Mouse (Mus musculus) hindbrain, postnatal 0 days (tissue): ENCODE results near the gene Tuba8. TPM values are rescaled to one million over a fixed set of nuclear protein-coding genes. Genes with fewer than 3 reads are reported as not detected.

ENCODE experiments used
- ATAC-seq: fragments of 200-750 bp; cut with Nextera tagmentation; 2 replicates; pipeline ENCODE4 v1.8.0; 2017; ENCODE audit warnings: mild to moderate bottlenecking, moderate TSS enrichment, moderate library complexity
- DNase-seq: peaks from one replicate; pipeline ENCODE4 v3.0.0-alpha.2; 2015; ENCODE audit warnings: low spot score
- H3K27ac ChIP-seq: fragments of 300-500 bp; sonication (generic); 2 replicates; pipeline ENCODE4 v1.5.1; 2014; ENCODE audit warnings: mild to moderate bottlenecking
- H3K27me3 ChIP-seq: fragments of 300-500 bp; sonication (generic); 2 replicates; pipeline ENCODE4 v1.6.1; 2014; ENCODE audit warnings: low read length, mixed read lengths; ENCODE audit not compliant: insufficient read depth
- H3K36me3 ChIP-seq: fragments of 300-500 bp; sonication (generic); 2 replicates; pipeline ENCODE4 v1.6.1; 2014; ENCODE audit warnings: low read length, mixed read lengths; ENCODE audit not compliant: insufficient read depth
- H3K4me1 ChIP-seq: fragments of 300-500 bp; sonication (generic); 2 replicates; pipeline ENCODE4 v1.6.1; 2014; ENCODE audit warnings: antibody characterized with exemption, low read length, mixed read lengths; ENCODE audit not compliant: insufficient read depth
- H3K4me2 ChIP-seq: fragments of 300-500 bp; sonication (generic); 2 replicates; pipeline ENCODE4 v1.6.1; 2014; ENCODE audit warnings: low read depth, mild to moderate bottlenecking, low read length, moderate library complexity, mixed read lengths
- H3K4me3 ChIP-seq: fragments of 300-500 bp; sonication (generic); 2 replicates; pipeline ENCODE4 v1.5.1; 2014; ENCODE audit warnings: low read length
- H3K9ac ChIP-seq: fragments of 300-500 bp; sonication (generic); replicated peaks from 2 replicates; pipeline ENCODE4 v1.6.1; 2014; ENCODE audit warnings: mild to moderate bottlenecking, low read length, moderate library complexity, mixed read lengths
- H3K9me3 ChIP-seq: fragments of 300-500 bp; sonication (generic); 2 replicates; pipeline ENCODE4 v1.6.1; 2016; ENCODE audit warnings: low read length, mixed read lengths
- CTCF ChIP-seq: IDR thresholded peaks from 2 replicates; pipeline ENCODE4 v1.5.1; 2016; ENCODE audit warnings: antibody characterized with exemption, control low read depth, low read depth
- WGBS: fragments of 180-500 bp; shearing (Covaris S2); extraction: QIAGEN DNeasy Blood & Tissue Kit; methylation state at CpG from one replicate; pipeline ENCODE4 v1.1.7; 2014; 5-methylcytosine and 5-hydroxymethylcytosine counted together
- polyA plus RNA-seq: library from polyadenylated mRNA; unstranded; fragments of >200 nt; fragmentation: Nextera tagmentation; extraction: Ambion mirVana; gene quantifications from 2 replicates; pipeline ENCODE4 v1.2.1, GENCODE M21; 2015
- total RNA-seq: library from RNA; depleted of rRNA; stranded (reverse); fragments of >200 nt; gene quantifications from 2 replicates; pipeline ENCODE4 v1.2.3, GENCODE M21; 2014

Tuba8 gene
- total and polyA plus RNA-seq, 2 experiments from 2014 or later, result 2.0 to 3.6 TPM

DNA sequence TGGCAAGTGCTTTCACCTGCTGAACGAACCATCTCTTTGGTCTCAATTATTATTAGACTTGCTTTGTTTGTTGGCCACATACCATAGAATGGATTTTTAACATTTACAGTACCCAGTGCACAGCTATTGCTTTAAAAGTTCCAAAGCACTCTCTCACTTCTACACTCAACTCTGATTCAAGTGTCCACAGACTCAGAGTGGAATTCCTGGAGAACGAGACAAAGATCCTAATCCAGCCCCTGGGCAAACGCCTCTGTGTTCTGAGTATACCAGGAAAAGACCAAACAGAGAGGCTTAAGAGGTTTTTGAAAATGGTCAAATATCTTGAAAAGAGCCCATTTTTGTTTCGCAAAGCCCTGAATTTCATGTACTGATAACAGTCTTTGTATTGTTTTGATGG is 2.5 kb downstream of the Tuba8 start:
- H3K4me3 ChIP-seq, result no peak overlapping the region
- TF ChIP-seq CTCF, result no peak
- H3K9ac ChIP-seq, result no peak overlapping the region
- H3K9me3 ChIP-seq, result no peaks in the 10 kb centered on the region
- no peak for ATAC-seq
- H3K4me2 ChIP-seq, result no peak overlapping the region
- H3K4me1 ChIP-seq, result peaks cover 4% of the 10 kb centered on the region; the same call in 1 of the 2 replicates
- H3K27ac ChIP-seq, result no peak overlapping the region
- DNase-seq, result no peak
- 0 out of 2 replicates have a peak, but pooled peaks cover 8% of the 10 kb centered on the region for H3K27me3 ChIP-seq
- H3K36me3 ChIP-seq, result no peaks in the 10 kb centered on the region
- WGBS, result 87% methylated on average over 4 of the region's 4 CpGs

DNA sequence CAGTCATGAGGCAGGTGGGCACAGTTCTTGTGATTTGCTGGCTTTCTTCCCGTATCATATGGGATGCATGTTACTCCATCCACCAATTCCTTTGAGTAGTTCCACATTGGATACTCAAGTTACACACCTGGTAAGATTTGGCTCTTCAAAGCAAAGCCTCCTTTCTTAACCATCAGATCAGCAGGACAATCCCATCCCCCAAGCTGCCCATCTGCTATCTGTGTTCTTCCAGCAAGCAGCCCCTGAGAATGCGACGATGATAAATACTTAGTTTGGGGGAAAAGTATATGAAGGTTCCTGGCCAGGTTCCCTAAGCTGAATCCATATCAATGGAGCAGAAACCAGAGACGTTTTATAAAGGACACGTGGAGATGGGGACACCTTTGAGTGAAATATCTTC is 3.7 kb downstream of the Tuba8 start:
- no peak for TF ChIP-seq CTCF
- no peak for DNase-seq
- Histone ChIP-seq H3K27me3 (0 out of 2 replicates have a peak, but pooled peaks cover 8% of the 10 kb centered on the region), H3K27ac (no peak overlapping the region), H3K36me3 (no peaks in the 10 kb centered on the region), H3K9ac (no peak overlapping the region), H3K4me1 (peaks cover 4% of the 10 kb centered on the region; the same call in 1 of the 2 replicates), H3K9me3 (no peaks in the 10 kb centered on the region), H3K4me3 (no peak overlapping the region), H3K4me2 (no peak overlapping the region)
- 81% methylated on average over 5 of the region's 5 CpGs for WGBS
- ATAC-seq, result no peak

DNA sequence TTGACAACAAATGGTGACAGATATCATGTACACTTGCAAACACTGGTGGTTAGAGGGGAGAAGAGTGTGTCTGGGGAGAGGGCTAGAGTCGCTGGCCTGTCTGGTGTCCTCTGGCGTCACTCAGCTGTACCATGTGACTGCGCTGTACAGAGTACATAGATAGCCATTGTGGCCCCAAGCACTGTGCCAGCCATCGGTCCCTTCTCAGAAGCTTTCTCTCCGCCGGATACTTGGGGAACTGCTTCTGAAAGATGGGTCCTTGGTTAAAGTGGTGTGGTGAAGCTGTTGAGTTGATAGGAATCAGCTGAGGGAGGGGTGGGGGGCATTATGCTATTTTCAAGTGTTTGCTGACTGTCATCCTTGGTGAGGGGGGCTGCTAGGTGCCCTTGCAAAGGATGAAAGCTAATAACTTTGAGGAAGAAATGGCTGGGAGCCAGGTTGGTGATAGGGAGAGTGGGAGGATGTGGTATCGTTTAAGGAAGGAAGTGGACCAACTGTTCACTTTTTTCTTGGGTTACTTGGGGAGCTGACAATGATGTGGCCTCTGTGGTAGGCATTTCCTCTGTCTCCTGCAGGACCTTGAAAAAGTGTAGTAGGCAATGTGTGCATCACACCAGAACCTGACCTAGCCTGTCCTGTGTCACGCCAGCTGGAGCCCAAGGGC is 4.3 kb downstream of the Tuba8 start:
- no peaks in the 10 kb centered on the region for H3K9me3 ChIP-seq
- H3K4me3 ChIP-seq, result no peak overlapping the region
- DNase-seq (no peak), ATAC-seq (no peak)
- H3K27ac ChIP-seq, result no peak overlapping the region
- H3K27me3 ChIP-seq, result 0 out of 2 replicates have a peak, but pooled peaks cover 4% of the 10 kb centered on the region
- TF ChIP-seq CTCF, result no peak
- no peak overlapping the region for H3K9ac ChIP-seq
- WGBS, result 88% methylated on average over 8 of the region's 8 CpGs
- no peak overlapping the region for H3K4me2 ChIP-seq
- no peaks in the 10 kb centered on the region for H3K36me3 ChIP-seq
- peaks cover 4% of the 10 kb centered on the region; the same call in 1 of the 2 replicates for H3K4me1 ChIP-seq

DNA sequence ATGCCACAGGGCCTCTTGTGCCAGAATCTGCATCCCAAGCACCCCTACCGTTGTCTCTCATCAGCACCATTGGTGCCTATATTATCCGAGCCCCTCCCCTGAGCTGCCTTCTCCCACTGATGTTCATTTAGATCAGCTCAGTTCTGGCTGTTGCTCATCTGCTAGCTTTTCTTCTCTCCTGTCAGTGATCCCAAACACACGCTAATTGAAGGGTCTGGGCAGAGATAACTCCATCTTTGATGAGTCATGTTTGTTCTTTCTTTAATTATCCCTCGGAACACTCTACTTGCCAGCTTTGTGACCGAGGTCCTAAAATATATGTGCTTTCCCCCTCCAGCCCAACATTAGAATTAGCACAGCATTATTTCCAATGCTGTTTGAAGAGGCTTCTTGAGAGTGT is 4.8 kb downstream of the Tuba8 start:
- Histone ChIP-seq H3K27ac (no peak overlapping the region), H3K4me2 (no peak overlapping the region), H3K27me3 (no peaks in the 10 kb centered on the region), H3K9me3 (no peaks in the 10 kb centered on the region), H3K9ac (no peak overlapping the region), H3K4me3 (no peak overlapping the region), H3K36me3 (no peaks in the 10 kb centered on the region), H3K4me1 (0 out of 2 replicates have a peak, but pooled peaks cover 4% of the 10 kb centered on the region)
- DNase-seq (no peak), ATAC-seq (no peak)
- 78% methylated on average over 5 of the region's 5 CpGs for WGBS
- TF ChIP-seq CTCF, result no peak

DNA sequence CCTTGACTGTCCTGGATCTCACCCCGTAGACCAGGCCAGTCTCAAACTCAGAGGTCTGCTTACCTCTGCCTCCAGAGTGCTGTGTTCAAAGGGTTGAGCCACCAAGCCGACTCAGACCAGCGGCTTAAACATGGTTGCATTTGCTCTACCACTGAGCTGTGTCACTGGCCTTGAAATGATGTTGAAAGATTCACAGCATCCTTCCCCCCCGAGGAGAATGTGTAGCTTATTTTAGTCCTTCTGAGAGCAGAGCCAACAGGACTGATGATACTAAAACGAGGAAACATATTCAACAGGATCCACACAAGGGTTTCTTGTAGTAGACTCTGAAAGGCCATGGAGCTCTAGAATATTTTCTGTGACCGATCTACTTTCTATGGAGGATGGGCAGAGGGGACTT is 5.4 kb downstream of the Tuba8 start:
- WGBS, result 83% methylated on average over 6 of the region's 6 CpGs
- Histone ChIP-seq H3K27me3 (no peaks in the 10 kb centered on the region), H3K4me1 (0 out of 2 replicates have a peak, but pooled peaks cover 4% of the 10 kb centered on the region), H3K4me3 (no peak overlapping the region), H3K9me3 (no peaks in the 10 kb centered on the region), H3K4me2 (no peak overlapping the region), H3K9ac (no peak overlapping the region), H3K27ac (no peak overlapping the region), H3K36me3 (no peaks in the 10 kb centered on the region)
- TF ChIP-seq CTCF, result no peak
- ATAC-seq, result no peak
- no peak for DNase-seq

DNA sequence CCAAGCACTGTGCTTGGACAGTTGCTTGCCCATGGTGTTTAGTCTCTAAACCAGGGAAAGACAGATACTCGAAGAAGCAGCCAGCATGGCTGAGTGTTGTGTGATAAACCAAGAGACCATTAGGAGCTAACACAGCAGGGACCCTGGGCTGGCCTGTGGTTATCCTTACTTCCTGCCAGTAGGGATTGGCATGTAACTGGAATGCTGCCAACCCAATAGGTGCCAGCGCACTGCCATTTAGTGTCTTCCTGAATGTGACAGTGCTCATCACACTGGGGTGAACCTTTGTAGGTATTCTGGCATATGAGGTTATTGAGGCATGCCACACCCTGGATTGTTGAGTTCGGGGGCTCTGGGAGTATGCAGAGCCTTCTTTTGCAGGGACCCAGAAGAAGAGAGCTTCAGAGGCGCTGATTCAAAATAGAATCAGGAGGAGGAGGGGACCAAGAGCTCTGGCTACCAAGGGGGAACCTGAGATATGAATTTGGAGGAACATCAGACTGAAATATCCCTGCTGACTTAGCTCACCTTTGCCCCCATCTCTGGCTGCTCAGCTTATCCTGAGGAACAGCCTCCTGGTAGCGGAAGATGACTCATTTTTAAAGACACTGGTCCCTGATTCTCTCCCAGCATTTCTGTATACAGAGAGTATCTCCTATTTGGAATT is 6.2 kb downstream of the Tuba8 start:
- H3K9ac ChIP-seq, result no peak overlapping the region
- TF ChIP-seq CTCF, result no peak
- no peaks in the 10 kb centered on the region for H3K36me3 ChIP-seq
- H3K9me3 ChIP-seq, result no peaks in the 10 kb centered on the region
- H3K4me1 ChIP-seq, result no peaks in the 10 kb centered on the region
- no peak for ATAC-seq
- DNase-seq, result no peak
- no peak overlapping the region for H3K27ac ChIP-seq
- no peak overlapping the region for H3K4me2 ChIP-seq
- H3K27me3 ChIP-seq, result no peaks in the 10 kb centered on the region
- H3K4me3 ChIP-seq, result no peak overlapping the region
- 75% methylated on average over 5 of the region's 5 CpGs for WGBS

DNA sequence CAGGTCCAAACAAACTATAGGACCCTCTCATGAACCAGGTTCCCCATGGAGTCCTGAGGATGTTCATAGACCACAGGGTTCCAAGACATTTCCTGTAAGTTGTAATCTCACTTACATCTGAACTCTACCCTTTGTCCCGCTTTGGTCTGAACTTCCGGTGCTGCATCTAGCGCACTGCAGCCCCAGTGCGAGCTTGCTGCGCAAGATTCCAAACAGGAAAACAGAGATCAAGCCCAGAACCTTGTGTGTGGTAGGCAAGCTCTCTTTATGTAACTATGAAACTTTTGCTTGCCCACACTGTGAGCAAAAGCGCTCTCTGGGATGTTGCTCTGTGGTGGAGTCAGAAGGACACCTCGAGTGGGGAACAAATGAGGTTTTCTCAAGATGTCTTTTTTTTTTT is 7.5 kb downstream of the Tuba8 start:
- Histone ChIP-seq H3K4me1 (no peaks in the 10 kb centered on the region), H3K4me2 (no peak overlapping the region), H3K36me3 (no peaks in the 10 kb centered on the region), H3K27ac (no peak overlapping the region), H3K27me3 (no peaks in the 10 kb centered on the region), H3K4me3 (no peak overlapping the region), H3K9ac (no peak overlapping the region), H3K9me3 (no peaks in the 10 kb centered on the region)
- DNase-seq, result no peak
- 85% methylated on average over 7 of the region's 7 CpGs for WGBS
- no peak for TF ChIP-seq CTCF
- ATAC-seq, result no peak
